Mouse (Mus musculus): Measurements from ENCODE around the gene Rab39.

- TF ChIP-seq CEBPB (IDR thresholded peaks at IDR 0.05; ENCODE audit: insufficient read depth, poor library complexity, severe bottlenecking) (no peak), POLR2A (IDR thresholded peaks at IDR 0.05; ENCODE audit: insufficient read length, low read depth) (no peak), TCF12 (IDR thresholded peaks at IDR 0.05; ENCODE audit: insufficient read depth, poor library complexity, severe bottlenecking) (no peak), E2F4 (IDR thresholded peaks at IDR 0.05; ENCODE audit: insufficient read depth) (no peak), USF1 (IDR thresholded peaks at IDR 0.05; ENCODE audit: low read depth) (no peak)
Observed at GRCm38 (mm10) chr9:53676921-53677320, 29.1 kb downstream of the Rab39 start.

Measured in myocyte (in vitro differentiated cells).